Mouse (Mus musculus) gastrocnemius, adult 2 months (tissue): ENCODE measurements around the gene Haspin. TPM values are rescaled to one million over a fixed set of nuclear protein-coding genes. Genes with fewer than 3 reads are reported as not detected.

Experiments used
- DNase-seq: peaks from one replicate; pipeline ENCODE4 v3.0.0; 2022
- H3K27ac ChIP-seq: fragments of 200-600 bp; 2 replicates; pipeline ENCODE4 v1.8.1; 2022; ENCODE audit warnings: mild to moderate bottlenecking
- H3K4me3 ChIP-seq: fragments of 200-600 bp; 2 replicates; pipeline ENCODE4 v1.8.1; 2022; ENCODE audit warnings: mild to moderate bottlenecking, moderate library complexity
- CTCF ChIP-seq: fragments of 200-600 bp; IDR thresholded peaks from 2 replicates; pipeline ENCODE4 v1.8.1; 2022; ENCODE audit warnings: antibody characterized with exemption, mild to moderate bottlenecking, moderate library complexity
- intact Hi-C: fragments of 180-260 bp; cut with DNase I; formaldehyde crosslinking; loops from one replicate; pipeline ENCODE4 v1.15.1; 2025
- total RNA-seq, 2 experiments: library from RNA; stranded (reverse); gene quantifications; 2 replicates each; pipeline ENCODE4 v1.2.3; 2021

The Haspin gene
- total RNA-seq, 2 experiments from 2014 or later: 0.08 TPM; not detected in 1

DNA sequence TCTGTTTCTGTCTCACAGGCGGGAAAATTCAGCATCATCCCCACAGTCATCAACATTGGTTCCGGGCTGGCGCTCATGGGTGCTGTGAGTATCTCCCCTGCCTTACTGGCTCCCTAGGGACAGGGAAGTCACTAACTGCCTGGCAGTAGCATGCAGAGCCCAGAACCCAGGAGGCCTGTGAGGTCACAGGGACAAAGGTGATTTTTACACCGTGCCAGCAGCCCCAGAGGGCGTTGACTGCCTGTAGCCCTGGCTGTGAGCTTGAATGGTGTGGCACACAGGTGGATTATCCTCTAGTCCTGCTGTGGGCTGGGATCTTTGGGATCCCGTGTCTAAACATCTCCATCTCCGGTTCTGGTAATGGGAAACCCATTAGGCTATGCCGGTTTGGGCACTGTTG is 30.0 kb upstream of the Haspin start:
- no peak for TF ChIP-seq CTCF
- H3K4me3 ChIP-seq: no peak overlapping the region
- intact Hi-C loops: no loop called here
- no peak for DNase-seq
- H3K27ac ChIP-seq: no peak overlapping the region

DNA sequence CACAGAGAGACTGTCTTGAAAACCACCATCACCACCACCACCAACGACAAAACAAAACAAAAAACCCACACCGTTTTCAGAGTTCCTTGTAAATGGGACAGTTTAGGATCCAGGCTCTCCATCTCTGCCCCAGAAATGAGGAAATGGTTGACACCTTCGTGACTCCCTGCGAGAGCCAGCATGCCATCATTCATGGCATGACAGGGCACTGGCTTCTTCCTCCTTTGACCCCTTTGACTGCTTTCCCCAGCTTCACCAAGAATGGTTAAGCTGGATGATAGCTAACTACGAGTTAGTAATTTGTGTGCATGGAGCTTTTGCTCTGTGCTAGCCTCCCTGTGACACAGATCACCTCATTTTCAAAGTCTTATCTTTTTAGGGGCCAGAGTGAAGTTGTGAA is 24.2 kb upstream of the Haspin start:
- DNase-seq: no peak
- no peak for TF ChIP-seq CTCF
- intact Hi-C loops: no loop called here

DNA sequence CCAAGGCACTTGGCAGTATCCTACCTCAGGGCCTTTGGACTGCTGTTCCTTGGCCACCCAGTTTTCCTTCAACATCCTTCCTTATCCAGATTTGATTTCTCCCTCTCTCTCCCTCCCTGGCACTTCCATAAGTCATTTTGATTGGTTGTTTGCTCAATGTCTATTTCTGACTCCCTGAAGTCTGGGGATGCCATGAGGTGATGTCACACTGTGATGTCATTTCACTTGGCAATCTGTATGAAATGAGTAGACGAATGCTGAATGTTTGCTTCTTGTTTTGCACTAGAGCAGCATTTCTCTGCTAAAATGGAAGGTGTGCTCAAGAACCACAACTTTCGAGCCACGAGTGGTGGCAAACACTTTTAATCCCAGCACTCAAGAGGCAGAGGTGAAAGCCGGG is 23.5 kb upstream of the Haspin start:
- peak overlapping the region; percentile 92 for H3K27ac ChIP-seq
- no peak for TF ChIP-seq CTCF
- H3K4me3 ChIP-seq: peak overlapping the region; percentile 82
- no peak for DNase-seq
- intact Hi-C loops: no loop called here

More for the DNA sequence above, 24.2 kb upstream of the Haspin start:
- Histone ChIP-seq H3K4me3 (no peak overlapping the region), H3K27ac (peak overlapping the region; percentile 92)

DNA sequence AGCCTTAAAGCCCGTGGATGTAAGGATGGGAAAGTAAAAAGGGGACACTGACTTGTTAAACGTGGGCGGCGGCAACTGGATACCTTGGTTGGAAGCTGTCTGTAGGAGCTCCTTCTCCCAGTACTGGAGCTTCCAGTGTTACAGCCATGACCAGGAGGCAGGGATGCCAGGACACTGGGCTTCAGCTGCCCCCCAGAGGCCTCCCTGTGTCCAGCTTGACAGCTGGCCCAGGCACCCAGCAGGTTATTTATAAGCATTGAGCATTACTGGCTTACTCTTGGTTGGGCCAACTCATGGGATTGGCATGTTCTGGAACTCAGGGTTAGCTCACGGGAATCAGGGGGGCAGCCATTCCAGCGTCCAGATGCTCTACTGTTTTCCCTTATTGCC is 22.7 kb upstream of the Haspin start:
- Histone ChIP-seq H3K4me3 (peak overlapping the region; percentile 82), H3K27ac (peak overlapping the region; percentile 92)
- intact Hi-C loops: loop anchor here (1.0 kb wide), 2 partner anchors 15 to 23 kb away; partner anchors contain the start of gene Haspin
- TF ChIP-seq CTCF: peak; percentile 56
- DNase-seq: peak; percentile 89

DNA sequence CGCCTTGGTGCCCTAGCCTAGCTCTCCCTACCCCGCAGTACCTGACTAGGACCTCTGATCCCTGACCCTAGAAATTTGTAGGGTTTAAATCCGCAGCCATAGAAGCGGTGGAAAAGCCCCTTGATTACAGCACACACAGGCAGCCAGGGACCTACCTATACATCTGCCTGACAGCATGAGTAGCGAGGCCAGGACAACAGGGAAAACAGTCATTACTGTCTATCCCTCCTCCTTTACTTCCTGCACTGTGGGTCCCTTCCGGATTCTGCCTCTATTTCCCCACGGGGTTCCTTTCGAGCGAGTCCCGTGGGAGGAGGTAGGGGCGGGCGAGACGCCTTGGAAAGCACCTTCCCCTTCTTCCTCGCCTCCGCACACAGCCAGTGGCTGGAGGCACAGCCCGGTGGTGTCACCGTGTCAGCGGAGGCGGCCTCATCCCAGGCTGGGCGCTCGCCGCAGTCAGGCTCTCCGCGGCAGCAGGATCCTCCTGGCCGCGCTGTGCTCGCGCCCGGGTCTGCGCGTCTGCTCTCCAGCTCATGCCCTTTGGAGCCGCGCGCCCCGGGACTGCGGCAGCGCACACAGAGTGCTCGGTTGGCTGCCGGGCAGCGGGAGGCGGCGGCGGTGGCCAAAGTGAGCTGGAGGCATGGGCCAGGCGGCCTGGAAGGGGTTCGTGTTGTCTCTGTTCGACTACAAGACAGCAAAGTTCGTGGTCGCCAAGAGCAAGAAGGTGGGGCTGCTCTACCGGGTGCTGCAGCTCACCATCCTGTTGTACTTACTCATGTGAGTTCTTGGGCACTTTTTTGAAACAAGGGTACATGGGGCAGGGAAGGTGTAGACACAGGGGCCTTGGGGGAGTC is 22.1 kb upstream of the Haspin start, which contains the start of gene P2rx5:
TSS of gene P2rx5 (plus strand) at position 465 of the 854 bp plus-strand sequence.
- no peak for TF ChIP-seq CTCF
- H3K27ac ChIP-seq: peak within 1 kb of the TSS; percentile 92
- intact Hi-C loops: loop anchor here (1.0 kb wide), 2 partner anchors 14 to 22 kb away; partner anchors contain the start of gene Haspin
- H3K4me3 ChIP-seq: peak within 1 kb of the TSS; percentile 82
- DNase-seq: peak; percentile 84

DNA sequence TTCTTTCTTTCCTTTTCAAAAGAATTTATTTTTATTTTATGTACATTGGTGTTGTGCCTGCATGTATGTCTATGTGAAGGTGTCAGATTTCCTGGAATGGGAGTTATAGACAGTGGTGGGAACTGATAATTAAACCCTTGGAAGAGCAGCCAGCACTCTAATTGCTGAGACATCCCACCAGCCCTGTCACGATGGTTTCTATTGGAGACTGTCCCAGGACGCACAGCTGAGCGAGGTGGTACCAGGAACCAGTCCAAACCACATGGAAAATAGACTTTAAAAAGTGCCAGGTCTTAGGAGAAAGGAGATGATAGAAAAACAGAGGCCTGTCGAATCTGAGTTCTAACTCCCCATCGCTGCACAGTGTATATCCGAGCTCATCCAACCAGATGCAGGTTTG is 17.0 kb upstream of the Haspin start:
- intact Hi-C loops: no loop called here

DNA sequence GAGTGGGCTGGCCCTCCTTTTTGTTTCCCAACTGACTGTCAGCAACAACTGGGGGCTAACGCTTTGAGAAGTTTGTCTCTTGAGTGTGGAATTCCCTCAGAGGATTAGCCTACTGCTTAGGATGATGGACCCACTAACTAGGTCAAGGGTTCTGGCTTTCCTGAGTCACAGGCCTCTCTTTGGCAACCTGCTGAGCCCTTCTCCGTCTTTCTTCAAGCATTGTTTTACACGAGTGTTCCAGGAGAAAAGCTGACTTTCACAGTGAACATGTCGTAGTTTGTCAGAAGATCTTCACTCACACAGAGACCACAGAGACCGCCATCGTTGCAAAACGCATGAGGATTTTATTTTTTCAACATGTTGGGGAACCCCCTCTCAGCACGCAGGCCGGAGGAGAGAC is 10.1 kb upstream of the Haspin start:
- intact Hi-C loops: no loop called here
- Histone ChIP-seq H3K4me3 (no peak overlapping the region), H3K27ac (no peak overlapping the region)
- no peak for DNase-seq
- no peak for TF ChIP-seq CTCF

More for the DNA sequence above, 17.0 kb upstream of the Haspin start:
- Histone ChIP-seq H3K4me3 (no peak overlapping the region), H3K27ac (no peak overlapping the region)
- TF ChIP-seq CTCF: no peak
- DNase-seq: no peak

DNA sequence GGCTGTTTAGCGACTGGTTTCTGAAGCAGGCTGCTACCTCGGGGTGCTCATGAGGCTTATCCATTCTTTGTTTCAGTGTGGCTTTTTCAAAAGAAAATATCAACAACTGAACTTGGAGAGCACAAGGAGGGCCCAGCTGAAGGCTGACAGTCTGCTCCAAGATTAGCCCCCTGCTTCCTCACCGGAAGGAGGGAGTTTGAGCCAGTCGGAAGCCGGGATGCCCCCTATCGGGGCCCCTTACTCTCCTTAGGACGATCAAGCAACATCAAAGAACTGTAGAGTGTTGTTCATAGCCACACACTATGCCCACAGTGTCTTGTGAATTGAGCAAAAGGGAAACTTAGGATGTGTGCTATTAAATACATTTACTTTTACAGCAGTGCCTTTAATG is 8.9 kb upstream of the Haspin start:
- intact Hi-C loops: loop anchor here (1.0 kb wide), 1 partner anchor 13 kb away; the partner anchor contains the start of gene P2rx5
- TF ChIP-seq CTCF: no peak
- DNase-seq: no peak
- Histone ChIP-seq H3K27ac (peak overlapping the region; percentile 20; the same call in 1 of the 2 replicates), H3K4me3 (no peak overlapping the region)

DNA sequence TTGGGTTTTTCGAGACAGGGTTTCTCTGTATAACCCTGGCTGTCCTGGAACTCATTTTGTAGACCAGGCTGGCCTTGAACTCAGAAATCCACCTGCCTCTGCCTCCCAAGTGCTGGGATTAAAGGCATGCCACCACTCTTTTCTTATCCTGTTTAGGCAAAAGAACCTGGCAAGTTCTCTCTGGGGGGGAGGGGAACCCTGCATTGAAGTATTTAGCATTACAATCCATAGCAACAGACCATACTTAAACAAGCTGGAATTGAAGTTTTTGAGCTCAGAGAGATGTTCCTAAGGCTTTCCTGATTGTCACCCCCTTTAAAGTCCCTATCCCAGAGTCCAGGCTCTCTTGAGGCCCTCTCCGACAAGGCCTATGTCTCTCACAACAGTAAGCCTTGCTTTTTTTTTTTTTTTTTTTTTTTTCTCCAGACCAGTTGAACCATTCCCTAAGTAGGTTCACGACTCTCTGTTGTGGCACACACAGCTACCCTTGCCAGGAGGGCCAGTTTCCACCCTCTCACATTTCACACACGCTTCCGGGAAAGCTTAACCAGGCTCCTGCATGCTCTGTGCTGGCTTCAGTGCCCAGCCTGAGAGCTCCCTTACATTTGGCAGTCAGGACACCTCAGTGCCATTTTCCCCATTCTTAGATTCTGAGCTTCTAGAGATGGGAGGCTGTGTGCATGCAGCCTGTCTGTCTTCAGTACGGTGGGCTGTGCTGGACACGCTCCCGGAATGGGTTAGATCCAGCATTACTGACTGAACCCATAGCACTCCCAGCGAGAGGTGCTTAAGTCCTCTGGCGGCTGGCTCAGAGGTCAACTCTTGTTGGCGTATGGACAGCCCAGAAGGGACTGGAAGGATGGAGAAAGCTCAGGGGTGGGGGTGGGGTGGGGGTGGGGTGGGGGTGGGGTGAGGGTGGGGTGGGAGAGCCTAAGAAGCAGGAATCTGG is 8.2 kb upstream of the Haspin start:
- intact Hi-C loops: loop anchor here (1.0 kb wide), 1 partner anchor 14 kb away; the partner anchor contains the start of gene P2rx5
- no peak for TF ChIP-seq CTCF
- H3K4me3 ChIP-seq: no peak overlapping the region
- peak; percentile 82 for DNase-seq
- H3K27ac ChIP-seq: peak overlapping the region; percentile 76

DNA sequence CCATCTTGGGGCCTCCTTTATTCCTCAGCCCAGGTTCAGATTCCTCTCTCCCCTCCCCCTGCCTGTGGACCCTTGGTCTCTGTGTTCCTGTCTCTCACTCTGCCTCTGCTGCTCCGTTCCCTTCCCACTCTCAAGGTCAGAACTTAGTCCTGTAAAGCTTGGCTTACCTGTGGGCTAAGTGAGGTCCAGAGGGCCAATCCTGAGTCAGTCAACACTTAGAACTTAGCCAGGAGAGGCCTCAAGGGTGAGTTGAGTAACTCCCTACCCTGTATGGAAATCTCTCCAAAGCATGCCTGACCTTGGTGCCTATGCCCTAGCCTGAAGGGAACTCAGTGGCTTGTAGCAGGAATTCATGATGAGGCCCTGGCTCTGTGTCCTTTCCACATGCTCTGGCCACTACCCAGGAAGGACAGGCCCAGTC is 6.2 kb upstream of the Haspin start:
- peak; percentile 31 for DNase-seq
- Histone ChIP-seq H3K27ac (peak overlapping the region; percentile 66), H3K4me3 (no peak overlapping the region)
- TF ChIP-seq CTCF: no peak
- intact Hi-C loops: no loop called here

DNA sequence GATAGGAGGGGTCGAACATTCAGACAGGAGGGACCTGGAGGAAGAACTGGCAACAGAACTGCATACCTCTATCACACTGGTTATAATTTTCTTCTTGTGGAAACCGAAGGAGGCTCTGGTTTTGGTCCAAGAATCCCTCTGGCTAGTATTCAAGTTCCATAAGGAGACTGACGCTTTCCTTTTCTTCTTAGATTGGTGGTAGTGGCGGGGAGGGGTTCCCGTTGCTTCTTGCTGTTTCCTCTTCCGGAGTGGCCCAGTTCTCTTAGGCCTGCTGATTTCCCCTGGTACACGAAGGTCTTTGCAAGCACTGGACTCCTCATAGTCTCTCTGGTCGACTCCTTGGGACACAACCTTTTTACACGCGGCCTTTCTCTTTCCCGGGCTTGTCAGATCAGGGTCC is 978 bp downstream of the Haspin start:
- TF ChIP-seq CTCF: no peak
- no peak overlapping the region for H3K27ac ChIP-seq
- no peak for DNase-seq
- intact Hi-C loops: loop anchor here (5.0 kb wide), 2 partner anchors 40 to 140 kb away; partner anchors contain the start of genes Emc6 and Tax1bp3
- peak overlapping the region; percentile 83 for H3K4me3 ChIP-seq

DNA sequence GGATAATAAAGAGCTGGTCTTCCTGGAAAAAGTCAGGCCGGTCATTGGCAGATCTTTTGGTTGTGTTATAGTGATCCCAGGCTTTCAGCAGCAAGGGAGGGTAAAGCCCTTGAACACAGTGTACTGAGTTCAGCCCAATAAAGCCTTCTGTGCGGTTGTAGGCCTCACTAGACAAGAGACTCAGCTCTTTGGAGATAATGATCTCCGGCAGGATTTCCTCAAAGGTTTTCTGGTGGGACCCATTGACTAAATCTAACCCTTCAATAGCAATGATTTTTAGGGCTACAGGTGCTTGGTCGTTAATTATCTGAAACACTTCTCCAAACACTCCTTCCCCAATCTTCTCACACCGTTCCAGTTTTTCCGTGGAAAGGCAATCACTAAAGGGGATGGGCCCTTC is 1.5 kb downstream of the Haspin start:
- H3K27ac ChIP-seq: no peak overlapping the region
- DNase-seq: no peak
- H3K4me3 ChIP-seq: peak overlapping the region; percentile 83
- TF ChIP-seq CTCF: no peak
- intact Hi-C loops: loop anchor here (5.0 kb wide), 2 partner anchors 41 to 141 kb away; partner anchors contain the start of genes Emc6 and Tax1bp3
